Mouse (Mus musculus): Measurements from ENCODE around the gene Klc1.

The Klc1 gene

DNA sequence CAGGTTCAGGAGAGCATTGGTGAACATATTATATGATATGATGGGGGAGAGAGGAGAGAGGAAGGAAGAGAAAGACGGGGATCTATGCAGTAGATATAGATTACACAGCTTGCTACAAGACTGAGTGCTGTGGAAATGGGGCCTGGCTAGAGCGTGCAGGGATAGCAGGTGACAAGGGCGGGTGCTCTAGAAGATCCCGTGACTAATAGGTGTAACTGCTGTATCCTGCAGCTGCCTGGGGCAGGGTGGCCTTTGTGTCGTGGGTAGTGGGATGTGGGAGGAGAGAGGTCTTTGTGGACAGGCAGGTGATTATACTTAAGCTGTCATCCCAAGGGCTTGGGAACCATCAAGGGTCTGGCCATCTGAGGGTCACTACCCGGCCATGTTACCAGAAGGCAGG, 13.4 kb upstream of the Klc1 start:
- DNase-seq, result no peak

DNA sequence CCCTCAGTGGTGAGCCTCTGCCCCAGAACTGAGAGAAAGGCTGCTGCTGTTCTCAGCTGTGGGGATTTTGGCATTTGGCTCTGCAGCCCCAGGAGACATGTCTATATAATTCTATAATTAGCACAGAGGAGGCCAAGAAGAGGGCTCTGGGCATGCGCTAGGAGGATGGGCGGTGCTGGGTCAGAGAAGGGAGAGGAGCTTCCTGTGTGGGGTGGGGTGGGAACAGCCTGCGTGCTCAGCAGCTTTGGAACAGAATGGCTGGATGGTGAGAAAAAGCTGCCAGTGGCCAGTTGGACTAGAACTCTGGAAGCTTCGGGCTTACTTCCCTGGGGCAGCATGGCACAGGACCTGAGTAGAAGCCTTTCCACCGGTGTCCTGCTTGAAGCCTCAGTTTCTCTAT, 12.6 kb upstream of the Klc1 start:
- peak; percentile 49 to 51 for DNase-seq

DNA sequence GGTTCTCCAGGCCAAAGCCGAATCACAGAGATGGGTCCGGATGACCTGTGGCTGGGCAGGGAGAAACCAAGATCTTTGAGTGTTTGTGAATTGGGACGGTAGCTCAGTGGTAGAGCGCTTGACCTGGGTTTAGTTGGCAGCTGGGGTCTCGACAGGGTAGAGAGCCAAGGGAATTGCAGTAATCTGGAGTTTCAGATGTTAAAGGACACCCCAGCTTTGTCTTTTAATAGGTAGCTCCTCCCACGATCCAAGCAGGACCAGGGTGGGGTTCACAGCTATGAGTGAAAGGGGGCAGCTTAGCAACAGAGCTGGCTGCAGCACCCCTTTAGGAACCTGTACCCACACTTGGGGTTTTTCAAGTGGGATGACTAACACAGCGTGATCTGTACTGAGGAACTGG, 11.2 kb upstream of the Klc1 start:
- DNase-seq, result no peak

DNA sequence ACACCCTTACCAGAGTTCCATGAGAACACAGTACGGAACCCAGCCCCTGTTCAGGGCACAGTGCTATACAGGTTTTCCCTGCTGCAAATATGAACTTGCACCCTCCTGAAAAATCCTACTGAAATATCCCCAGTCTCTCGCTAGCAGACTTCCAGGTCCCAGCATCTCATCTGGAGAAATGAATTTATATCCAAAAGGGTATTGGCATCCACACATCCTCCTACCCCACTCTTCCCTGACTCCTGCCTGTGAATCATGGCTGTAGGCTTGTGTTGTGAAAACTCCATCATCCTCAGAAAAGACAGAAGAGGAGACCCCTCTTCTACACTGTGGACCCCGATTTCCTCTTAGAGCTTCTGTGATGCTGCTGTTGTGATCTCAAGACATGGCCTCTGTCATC, 7.9 kb upstream of the Klc1 start:
- no peak for DNase-seq

DNA sequence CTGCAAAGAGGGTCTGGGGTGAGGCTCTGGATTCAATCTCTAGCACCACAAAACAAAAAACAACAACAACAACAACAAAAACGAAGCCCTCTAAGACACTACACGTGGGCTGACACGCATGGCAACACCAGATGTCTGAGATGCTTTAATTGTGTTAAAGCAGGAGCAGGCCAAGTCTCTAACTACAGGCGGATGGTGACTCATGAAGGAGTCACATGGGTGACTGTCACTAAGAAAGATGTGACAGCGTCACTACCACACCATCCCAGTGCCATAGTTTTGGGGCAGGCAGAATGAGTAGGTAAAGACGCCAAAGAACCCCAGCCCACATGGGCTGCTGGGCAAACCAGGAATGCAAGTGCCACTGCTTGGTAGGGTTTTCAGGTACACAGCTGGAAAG, 6.2 kb upstream of the Klc1 start:
- no peak for DNase-seq

DNA sequence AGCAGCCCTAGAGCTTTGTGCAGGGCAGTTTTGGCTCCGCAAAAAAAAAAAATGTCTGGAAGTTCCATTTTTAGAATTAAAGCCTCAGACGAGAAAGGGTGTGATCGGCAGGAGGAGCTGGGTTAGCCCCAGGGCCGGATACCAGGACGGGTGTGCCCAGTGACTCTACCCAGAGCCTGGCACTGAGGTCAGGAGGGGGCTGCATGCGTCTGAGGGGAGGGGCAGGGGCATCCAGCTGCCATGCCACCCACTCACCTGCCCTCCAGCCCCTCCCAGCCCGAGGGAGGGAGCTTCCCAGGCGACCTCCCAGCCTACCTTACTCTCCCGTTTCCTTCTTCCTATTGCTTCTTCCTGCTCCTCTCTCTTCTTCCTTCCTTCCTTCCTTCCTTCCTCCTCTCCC, 5.3 kb upstream of the Klc1 start:
- DNase-seq, result no peak

DNA sequence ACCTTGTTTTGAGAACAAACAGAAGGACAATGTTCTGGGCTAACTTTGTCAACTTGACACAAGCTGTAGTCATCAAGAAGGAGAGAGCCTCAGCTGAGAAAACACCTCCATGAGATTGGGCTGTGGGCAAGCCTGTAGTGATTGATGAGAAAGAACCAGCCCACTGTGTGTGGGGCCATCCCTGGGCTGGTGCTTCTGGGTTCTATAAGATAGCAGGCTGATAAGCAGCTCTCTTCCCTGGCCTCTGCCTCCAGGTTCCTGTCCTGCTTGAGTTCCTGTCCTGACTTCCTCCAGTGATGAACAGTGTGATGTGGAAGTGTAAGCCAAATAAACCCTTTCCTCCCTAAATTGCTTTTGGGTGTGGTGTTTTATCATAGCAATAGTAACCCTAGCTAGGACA, 3.9 kb upstream of the Klc1 start:
- no peak for DNase-seq

DNA sequence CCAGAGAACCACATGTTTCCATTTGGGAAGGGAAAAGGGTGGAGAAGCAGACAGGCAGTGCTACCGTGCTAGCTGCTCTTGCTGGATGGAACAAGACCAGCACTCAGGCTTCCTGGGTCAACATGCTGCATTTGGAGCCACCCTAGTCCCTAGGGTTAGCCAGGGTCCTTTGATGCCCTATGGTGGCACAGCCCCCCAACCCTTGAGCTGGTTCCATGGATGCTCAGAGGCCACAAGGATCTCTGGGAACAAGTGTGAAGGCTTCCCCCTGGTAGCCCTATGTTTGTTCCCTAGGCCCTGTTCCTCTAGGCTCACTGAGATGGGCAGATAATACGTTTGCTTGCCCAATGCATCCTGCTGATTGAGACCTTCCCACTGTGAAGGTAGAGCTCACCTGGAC, 3.4 kb upstream of the Klc1 start:
- no peak for DNase-seq

DNA sequence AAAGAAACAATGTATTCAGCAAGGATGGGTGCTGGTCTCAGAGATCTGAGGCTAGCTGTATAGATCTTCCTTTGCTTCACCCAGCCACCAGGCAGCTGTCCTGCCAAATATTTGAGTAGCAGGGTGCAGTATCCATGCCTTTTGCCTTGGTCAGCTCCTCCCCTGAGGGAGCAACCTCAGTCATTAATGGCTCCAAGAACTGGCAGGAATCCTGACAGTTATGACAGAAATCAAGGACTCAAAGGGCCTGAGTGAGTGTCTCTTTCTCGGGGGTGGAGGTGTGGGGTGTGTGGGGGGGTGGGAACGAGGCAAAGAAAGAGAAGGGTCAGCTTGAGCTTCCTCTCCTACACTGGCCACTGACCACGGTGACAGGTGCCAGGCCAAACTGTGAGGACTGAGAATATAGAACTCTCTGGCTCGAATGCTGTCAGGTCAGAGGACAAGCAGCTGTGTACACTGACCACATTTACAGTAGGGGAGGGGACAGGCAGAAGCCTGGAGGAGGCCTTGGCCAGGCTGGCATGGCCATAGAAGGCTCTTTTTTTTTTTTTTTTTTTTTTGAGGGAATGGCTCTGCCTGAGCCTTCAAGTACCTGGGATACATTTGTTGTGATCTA, 2.5 kb upstream of the Klc1 start:
- DNase-seq, result no peak

DNA sequence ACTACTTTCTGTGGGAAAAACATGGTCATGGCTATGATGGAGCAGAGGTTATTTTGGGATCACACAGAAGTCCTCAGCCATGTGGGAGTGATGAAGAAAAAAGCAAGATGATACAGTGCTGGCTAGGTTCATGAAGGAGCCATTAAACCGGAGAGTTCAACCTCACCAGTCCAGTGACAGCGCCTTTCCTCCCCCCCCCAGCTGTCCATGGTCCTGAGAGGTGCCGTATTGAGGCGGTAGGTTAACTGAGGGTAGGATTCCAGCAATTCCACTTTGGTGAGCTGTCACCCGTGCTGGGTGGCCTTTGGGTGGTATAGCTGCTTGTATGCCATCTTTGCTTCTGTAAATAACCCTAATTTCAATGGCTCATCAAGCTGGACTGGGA, 2.0 kb upstream of the Klc1 start:
- no peak for DNase-seq

DNA sequence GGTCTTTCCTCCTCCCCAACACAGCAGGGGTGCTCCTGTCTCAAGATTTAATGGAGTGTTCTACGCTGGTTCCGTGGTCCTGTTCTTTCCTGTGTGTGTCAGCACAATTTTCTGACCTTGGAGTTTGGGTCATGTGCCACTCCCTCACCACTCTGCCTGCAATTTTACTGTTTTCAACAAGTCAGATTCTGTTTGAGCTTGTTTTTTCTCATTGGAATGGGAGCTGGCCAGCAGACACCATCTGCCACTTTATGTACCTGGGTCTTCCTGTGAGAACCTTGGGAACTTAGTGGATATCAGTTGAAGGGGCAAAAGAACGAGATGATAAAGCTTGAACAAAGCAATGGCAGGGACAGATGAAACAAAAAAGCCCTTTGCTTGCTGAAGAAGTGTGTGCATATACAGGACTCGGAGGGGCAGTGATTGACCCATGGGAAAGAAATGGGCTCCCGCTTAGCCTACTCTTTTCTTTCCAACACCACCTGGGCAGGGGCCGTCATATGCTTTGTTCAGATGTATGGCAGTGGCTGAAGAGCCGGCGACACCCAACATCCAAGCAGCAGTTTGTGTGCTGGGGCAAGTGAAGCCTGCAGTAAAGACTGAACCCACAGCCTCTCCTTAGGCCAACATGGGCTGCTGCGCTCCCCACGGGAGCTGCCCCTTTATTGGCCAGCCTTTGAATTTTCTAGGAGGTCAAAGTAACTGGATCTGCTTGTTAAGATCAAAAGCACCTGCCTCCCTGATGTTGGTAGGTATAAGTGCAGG, 906 bp upstream of the Klc1 start:
- no peak for DNase-seq

DNA sequence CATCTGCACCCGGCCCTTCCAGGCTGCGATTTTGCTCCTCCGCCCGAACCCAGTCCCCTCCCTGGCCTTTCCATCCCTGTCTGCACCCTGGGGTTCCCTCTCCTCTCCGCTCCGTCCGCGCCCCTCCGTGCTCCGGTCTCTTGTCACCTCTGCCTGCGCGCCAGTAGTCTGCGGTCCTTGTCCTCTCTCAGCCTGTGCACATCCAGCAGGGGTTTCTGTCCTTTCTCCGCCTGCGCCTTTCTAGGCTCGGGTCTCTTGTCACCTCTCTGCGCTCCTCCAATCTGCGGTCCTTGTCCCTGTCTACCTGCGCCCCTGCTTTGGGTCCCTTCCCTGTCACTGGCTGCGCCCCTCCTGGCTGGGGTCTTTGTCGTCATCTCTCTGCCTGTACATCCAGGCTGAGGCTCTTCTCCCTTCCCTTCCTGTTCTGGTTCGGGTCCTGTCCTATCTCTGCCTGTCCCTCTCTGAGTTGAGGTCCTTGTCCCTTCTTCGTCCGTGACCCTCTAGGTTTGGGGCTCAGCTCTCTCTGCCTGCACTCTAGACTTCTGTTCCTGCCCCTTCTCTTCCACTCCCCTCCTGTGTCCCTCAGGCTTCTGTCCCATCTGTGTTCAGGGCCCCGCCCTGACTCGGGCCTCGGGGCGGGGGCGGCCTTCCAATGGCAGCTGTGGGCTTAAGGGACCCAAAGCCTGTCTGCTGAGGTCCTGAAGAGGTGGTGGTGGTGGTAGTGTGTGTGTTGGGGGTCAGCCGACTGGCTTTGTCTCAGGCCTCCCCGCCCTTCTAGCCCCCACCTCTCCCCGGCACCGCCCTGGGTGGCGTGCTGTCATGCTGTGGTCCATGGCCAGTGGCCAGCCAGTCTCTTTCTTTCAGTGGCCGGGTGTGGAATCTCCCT, 770 bp downstream of the Klc1 start:
- DNase-seq, result peak in 1 of 2 experiments; percentile 17

DNA sequence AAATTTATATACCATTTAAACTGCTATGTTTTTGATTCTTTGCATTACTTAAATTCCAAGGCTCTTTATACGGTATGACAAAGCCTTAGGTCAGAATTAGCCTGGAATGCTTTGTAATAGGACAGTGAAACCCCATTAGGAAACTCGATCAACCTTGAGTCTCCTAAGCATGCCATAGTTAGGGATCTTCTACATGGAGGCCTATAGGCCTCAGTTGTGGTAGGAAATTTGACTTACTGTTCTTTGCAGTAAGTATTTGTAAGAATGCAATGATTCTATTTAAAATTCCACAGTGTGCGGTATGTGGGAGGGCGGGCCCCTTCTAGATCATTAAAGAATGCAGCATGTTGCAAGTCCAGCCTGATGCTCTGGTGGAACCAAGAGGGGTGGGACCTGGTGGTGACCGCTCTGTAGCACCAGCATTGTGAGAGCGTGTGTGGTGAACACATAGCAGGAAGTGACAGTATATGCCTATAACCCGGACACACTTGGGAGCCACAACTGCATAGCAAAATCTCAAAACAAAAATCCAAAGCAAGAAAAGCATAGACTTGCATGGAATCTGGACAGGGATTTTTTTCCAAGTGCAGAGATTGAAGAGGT, 1.8 kb downstream of the Klc1 start:
- DNase-seq, result no peak

DNA sequence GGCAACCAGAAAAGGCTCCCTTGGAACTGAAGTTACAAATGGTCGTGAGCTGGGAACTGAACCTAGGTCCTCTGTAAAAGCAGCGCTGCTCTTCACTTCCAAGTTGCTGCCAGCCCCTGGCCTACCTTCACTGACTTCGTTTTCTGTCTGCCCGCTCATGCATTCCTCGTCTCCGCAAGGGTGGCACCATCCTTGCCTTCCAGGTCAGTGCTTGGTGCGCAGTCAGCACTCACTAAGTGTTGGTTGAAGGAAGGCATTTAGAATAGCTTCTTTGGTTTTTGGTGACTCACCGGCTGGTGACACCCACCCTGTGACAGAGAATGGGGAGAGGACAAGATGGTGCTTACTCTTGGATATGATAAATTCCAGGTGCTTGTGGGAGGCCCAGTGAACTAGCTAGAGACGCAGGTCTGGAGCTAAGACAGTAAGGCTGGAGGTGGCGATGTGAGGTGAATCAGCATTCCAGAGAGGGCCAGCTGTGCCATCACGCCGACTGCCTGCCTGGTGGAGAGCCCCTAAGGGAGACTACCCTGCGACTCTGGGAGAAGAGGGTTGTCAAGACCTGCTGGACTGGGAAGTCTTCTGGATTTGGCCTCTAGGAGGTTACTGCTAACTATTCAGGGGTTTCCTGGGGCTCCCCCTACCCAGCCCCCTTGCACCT, 4.1 kb downstream of the Klc1 start:
- DNase-seq, result no peak

DNA sequence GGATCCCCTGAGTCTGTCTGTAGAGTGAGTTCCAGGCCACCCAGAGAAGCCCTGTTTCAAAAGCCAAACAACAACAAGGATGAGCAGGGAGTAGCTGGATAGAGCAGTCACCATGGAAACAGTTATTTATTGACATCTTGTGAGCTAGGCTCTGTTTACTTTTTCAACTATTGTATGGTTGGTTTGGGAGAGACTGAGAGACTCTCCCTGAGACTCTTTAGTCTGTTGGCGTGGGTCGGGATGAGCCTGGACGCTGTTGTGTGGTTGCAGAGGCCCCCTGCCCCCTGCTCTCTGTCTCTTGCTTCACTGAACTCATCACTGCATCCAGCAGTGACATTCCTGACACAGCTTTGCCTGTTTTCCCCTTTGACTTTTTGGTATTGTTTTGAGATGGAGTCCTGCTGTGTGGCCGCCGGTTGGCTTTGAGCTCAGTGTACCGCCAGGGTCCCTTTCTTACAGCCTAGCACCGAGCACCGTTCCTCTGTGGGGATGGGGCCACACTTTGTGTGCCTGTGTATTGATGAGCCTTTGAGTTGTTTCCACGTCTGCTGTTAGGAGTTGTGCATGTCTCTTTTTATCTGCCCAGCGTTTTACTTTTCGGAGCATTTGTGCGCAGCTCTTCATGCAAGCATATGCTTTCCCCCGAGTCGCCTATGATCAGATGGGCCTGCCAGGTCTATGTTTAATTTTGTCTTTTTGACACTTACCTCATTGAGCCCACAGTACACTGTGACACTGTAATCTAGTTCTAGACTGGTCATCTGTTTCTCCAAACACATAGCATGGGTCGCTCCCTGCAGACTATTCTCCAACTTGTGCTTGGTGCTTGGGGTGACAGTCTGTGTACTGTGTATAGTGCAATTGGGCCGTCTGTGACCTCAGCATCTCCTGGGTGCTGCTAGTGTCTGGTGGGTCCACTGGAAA, 7.9 kb downstream of the Klc1 start:
- no peak for DNase-seq

DNA sequence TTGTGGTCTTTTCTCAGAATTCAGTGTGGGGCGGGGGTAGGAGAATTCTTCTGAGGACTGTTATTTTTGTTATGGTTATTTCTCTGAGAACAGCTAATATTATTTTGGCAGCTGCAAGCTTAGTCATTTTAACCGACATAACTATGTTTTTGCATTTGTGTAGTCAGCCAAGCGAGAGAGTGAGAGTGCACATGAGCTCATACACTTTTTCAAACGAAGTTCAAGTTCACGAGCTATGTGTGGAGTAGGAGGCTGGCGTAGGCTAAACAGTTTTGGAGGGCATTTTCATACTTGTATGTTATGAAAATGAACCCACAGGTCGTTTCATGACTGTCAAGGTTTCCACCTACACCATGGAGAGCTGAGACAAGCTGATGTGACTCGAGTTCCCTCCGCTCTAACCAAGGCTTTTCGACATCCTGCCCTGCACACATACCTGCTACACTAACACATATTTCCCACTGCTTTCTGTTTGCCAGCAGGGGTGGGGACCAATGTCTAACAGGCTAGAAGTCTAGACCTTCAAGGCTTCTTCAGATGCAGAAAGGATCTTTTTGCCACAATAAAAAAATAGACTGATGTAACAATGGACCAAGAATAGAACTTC, 9.8 kb downstream of the Klc1 start:
- no peak for DNase-seq

DNA sequence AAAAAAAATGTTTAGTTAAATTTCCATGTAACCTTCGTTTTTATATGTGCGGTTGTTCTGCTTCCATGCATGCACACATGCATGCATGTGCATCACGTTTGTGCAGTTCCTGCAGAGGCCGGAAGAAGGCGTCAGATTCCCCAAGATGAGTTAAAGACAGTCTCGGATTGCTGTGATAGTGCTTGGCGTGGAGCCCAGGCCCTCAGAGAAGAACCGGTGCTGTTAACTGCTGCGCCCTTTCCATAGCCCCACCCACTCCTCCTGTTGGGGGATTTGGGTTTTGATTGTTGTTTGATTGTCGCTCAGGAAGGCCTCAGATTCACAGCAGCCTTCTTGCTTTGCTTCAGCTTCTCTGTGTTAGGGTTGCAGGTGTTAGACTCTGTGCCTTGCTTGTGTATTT, 10.7 kb downstream of the Klc1 start:
- DNase-seq, result no peak

DNA sequence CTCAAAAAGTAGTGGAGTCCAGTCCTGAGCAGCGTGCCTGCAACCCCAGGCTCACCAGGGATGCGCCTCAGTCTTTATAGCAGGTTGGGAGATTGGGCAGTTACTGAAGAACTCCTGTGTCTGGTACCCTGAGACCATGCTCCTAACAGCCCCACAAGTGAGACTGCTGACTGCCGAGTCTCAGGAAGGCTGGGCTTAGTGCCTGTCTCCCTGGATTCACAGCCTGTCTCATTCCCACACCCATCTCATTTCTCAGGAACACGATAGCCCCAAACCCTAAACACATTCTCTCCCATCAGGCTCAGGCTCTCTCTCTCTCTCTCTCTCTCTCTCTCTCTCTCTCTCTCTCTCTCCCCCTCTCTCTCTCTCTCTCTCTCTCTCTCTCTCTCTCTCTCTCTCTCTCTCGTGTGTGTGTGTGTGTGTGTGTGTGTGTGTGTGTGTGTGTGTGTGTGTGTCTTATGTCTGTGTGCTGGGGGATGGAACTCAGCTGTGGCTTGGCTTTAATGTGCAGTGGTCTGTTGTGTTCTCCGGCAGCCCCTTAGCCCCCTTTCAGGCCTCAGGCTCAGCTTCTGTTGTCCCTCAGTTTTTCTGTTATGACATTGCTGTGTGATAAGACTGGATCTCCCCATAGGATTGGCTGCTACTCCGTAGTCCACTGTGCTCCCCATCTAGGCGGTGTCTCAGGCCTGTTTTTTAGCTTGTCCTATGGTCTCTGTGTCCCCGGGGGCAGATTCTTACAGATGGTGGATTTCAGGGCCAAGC, 11.3 kb downstream of the Klc1 start:
- DNase-seq, result no peak

DNA sequence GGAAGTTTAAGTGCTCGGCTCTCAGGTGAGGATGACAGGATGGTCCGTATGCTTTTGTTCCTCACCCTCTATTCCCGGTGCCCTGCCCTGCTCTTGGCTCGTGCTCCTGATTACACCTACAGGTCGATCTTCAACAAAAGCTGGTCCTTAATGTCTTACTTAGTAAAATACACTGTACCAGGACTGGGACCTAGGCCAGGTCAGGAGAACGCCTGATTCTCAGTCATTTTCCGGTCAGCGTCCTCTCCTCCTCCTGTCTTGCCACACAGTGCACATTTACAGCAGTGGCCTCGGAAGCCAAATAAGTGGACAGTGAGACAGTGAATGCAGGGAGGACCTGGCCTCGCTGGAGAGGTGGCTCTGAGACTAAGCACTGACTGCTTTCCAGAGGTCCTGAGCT, 12.0 kb downstream of the Klc1 start:
- no peak for DNase-seq

DNA sequence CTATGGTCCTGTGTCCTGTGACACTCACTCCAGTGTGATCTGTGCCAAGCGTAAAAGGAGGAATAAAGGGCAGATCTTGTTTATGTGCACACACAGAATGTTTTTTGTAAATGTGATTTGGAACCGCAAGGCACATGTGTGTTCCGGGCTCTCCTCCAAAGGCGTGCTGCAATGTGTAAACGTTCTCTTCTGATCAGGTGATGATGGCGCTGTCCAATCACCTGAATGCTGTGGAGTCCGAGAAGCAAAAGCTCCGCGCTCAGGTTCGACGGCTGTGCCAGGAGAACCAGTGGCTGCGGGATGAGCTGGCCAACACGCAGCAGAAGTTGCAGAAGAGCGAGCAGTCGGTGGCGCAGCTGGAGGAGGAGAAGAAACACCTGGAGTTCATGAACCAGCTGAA, 15.5 kb downstream of the Klc1 start:
- no peak for DNase-seq

DNA sequence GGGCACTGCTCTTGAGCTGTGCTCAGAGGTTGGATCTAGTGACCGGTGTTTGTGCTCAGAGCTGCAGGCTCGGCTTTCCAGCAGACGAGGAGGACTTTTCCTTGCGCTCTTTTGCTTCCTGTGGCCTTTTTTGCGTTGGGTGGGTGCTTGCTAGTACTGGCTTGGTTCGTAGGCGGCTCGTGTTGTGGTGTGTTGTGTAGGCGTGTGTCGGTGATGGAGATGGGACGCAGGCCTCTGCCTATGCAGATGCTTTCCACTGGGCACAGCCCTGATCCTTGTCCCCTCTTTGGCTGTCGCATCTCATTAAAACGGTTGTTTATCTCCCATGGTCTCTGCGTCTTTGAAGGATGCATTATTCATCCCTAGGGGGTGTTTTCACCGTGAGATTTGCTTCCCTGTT, 16.2 kb downstream of the Klc1 start:
- no peak for DNase-seq

Data from B cell, adult 2 months (primary cell).